Mouse (Mus musculus): Measurements from ENCODE around the gene Dzip1. TPM values are rescaled to one million over a fixed set of nuclear protein-coding genes. Genes with fewer than 3 reads are reported as not detected.

Dzip1 gene
- polyA plus RNA-seq, 1 experiment from 2014 or later, result 94.5 TPM

GRCm38 (mm10) chr14:118931181-118931580 is 5.9 kb upstream of the Dzip1 start:
- Histone ChIP-seq H3K27ac (replicated peaks; ENCODE audit: low read depth, low read length) (no peak overlapping the region), H3K9me3 (ENCODE audit: control insufficient read depth, low read length) (no peaks in the 10 kb centered on the region), H3K9ac (replicated peaks; ENCODE audit: low read length) (no peak overlapping the region), H3K36me3 (ENCODE audit: control insufficient read depth, insufficient read depth, low read length) (no peaks in the 10 kb centered on the region), H3K27me3 (ENCODE audit: control insufficient read depth, insufficient read depth, low read length) (no peaks in the 10 kb centered on the region), H3K4me1 (ENCODE audit: control insufficient read depth, insufficient read depth, low read length) (no peaks in the 10 kb centered on the region), H3K4me3 (replicated peaks; ENCODE audit: low read depth, low read length) (no peak overlapping the region), H3K4me2 (ENCODE audit: low read length) (no peak overlapping the region)
- 76% methylated on average over 2 of the region's 2 CpGs for WGBS
- no peak for DNase-seq
- no peak for ATAC-seq (ENCODE audit: low FRiP score, low TSS enrichment)

DNA sequence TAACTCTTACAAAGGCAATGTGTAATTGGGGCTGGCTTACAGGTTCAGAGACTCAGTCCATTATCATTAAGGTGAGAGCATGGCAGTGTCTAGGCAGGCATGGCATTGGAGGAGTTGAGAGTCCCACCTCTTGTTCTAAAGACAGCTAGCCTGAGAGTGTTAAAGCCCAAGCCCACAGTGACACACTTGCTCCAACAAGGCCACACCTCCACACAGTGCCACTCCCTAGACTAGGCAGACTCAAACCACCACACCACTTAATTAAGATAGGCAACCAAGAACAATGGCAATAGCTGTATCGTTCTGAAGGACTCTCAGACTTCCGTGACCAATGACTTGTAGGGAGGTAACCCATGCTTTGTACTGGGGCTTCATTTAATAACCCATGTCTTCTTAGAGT is 5.5 kb upstream of the Dzip1 start:
- Histone ChIP-seq H3K4me3 (replicated peaks; ENCODE audit: low read depth, low read length) (no peak overlapping the region), H3K4me1 (ENCODE audit: control insufficient read depth, insufficient read depth, low read length) (no peaks in the 10 kb centered on the region), H3K9me3 (ENCODE audit: control insufficient read depth, low read length) (no peaks in the 10 kb centered on the region), H3K27ac (replicated peaks; ENCODE audit: low read depth, low read length) (no peak overlapping the region), H3K36me3 (ENCODE audit: control insufficient read depth, insufficient read depth, low read length) (no peaks in the 10 kb centered on the region), H3K9ac (replicated peaks; ENCODE audit: low read length) (no peak overlapping the region), H3K27me3 (ENCODE audit: control insufficient read depth, insufficient read depth, low read length) (no peaks in the 10 kb centered on the region), H3K4me2 (ENCODE audit: low read length) (no peak overlapping the region)
- 71% methylated on average over 2 of the region's 2 CpGs for WGBS
- ATAC-seq (ENCODE audit: low FRiP score, low TSS enrichment), result no peak
- DNase-seq, result no peak

- Histone ChIP-seq H3K9ac (replicated peaks; ENCODE audit: low read length) (no peak overlapping the region), H3K36me3 (ENCODE audit: control insufficient read depth, insufficient read depth, low read length) (no peaks in the 10 kb centered on the region), H3K9me3 (ENCODE audit: control insufficient read depth, low read length) (no peaks in the 10 kb centered on the region), H3K4me1 (ENCODE audit: control insufficient read depth, insufficient read depth, low read length) (no peaks in the 10 kb centered on the region), H3K27ac (replicated peaks; ENCODE audit: low read depth, low read length) (no peak overlapping the region), H3K27me3 (ENCODE audit: control insufficient read depth, insufficient read depth, low read length) (no peaks in the 10 kb centered on the region), H3K4me2 (ENCODE audit: low read length) (no peak overlapping the region), H3K4me3 (replicated peaks; ENCODE audit: low read depth, low read length) (no peak overlapping the region)
- ATAC-seq (ENCODE audit: low FRiP score, low TSS enrichment) (no peak), DNase-seq (no peak)
- 86% methylated on average over 2 of the region's 2 CpGs for WGBS
Measured at GRCm38 (mm10) chr14:118929779-118930178, 4.5 kb upstream of the Dzip1 start.

- Histone ChIP-seq H3K4me1 (ENCODE audit: control insufficient read depth, insufficient read depth, low read length) (peaks cover 8% of the 10 kb centered on the region; the same call in 1 of the 2 replicates), H3K9ac (replicated peaks; ENCODE audit: low read length) (no peak overlapping the region), H3K9me3 (ENCODE audit: control insufficient read depth, low read length) (no peaks in the 10 kb centered on the region), H3K27me3 (ENCODE audit: control insufficient read depth, insufficient read depth, low read length) (no peaks in the 10 kb centered on the region), H3K27ac (replicated peaks; ENCODE audit: low read depth, low read length) (no peak overlapping the region), H3K4me3 (replicated peaks; ENCODE audit: low read depth, low read length) (no peak overlapping the region), H3K4me2 (ENCODE audit: low read length) (no peak overlapping the region), H3K36me3 (ENCODE audit: control insufficient read depth, insufficient read depth, low read length) (no peaks in the 10 kb centered on the region)
- no peak for DNase-seq
- no peak for ATAC-seq (ENCODE audit: low FRiP score, low TSS enrichment)
- WGBS, result 82% methylated on average over 3 of the region's 3 CpGs
Measured at GRCm38 (mm10) chr14:118928565-118928964, 3.3 kb upstream of the Dzip1 start.

DNA sequence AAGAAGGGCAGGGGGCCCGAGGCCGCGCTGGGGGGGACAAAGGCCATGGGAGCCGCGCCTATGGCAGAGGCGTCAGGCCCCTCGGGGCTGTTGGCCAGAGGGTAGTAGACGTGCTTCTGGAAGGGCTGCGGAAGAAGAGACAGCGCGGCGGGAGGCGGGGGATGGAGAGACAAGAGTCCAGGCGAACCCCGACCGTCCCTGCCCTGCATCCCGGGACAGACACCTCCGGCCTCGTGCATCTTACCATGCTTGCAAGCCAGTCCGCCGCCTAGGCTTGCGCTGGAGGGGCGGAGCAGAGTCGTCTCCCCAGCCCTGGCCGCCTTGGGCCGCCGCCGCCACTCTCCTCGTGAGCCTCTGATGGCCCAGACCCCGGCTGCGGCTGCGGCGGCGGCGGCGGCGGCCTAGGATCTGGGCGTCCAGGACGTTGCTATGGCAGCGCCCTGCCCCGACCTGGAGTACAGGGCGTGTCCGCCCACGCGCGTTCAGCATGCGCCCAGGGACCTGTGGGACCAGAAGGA is 2.5 kb downstream of the Dzip1 start:
- ATAC-seq (ENCODE audit: low FRiP score, low TSS enrichment), result peak; percentile 6; the same call in 1 of the 2 replicates
- H3K27me3 ChIP-seq (ENCODE audit: control insufficient read depth, insufficient read depth, low read length), result no peaks in the 10 kb centered on the region; the same call in 1 of the 2 replicates
- H3K4me3 ChIP-seq (replicated peaks; ENCODE audit: low read depth, low read length), result peak overlapping the region; percentile 74
- peak overlapping the region; percentile 94 for H3K4me2 ChIP-seq (ENCODE audit: low read length)
- H3K36me3 ChIP-seq (ENCODE audit: control insufficient read depth, insufficient read depth, low read length), result peaks cover 26% of the 10 kb centered on the region
- H3K4me1 ChIP-seq (ENCODE audit: control insufficient read depth, insufficient read depth, low read length), result peaks cover 38% of the 10 kb centered on the region
- DNase-seq, result peak; percentile 64
- 2% methylated on average over 46 of the region's 47 CpGs for WGBS
- peak overlapping the region; percentile 57 for H3K9ac ChIP-seq (replicated peaks; ENCODE audit: low read length)
- H3K9me3 ChIP-seq (ENCODE audit: control insufficient read depth, low read length), result no peaks in the 10 kb centered on the region
- H3K27ac ChIP-seq (replicated peaks; ENCODE audit: low read depth, low read length), result no peak overlapping the region

DNA sequence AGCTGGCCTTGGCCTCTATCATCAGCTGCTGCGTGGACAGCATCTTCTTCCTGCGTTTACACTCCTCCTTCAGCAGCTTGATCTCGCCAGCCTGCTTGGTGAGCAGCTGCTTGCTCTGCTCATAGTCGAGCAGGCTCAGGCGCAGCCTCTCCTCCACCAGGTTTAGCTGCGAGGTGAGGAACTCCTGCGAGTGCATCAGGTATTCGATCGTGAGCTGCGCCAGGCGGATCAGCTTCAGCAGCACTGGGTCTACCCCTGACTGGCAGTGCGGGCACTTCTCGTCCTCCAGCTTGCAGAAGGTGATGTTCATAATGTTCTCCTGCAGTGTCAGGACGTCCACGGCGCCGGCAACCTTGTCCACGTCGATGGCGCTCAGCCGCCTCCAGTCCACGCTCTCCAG is 3.0 kb downstream of the Dzip1 start:
- WGBS, result 24% methylated on average over 22 of the region's 22 CpGs
- H3K36me3 ChIP-seq (ENCODE audit: control insufficient read depth, insufficient read depth, low read length), result peaks cover 30% of the 10 kb centered on the region
- peak overlapping the region; percentile 74 for H3K4me3 ChIP-seq (replicated peaks; ENCODE audit: low read depth, low read length)
- peaks cover 38% of the 10 kb centered on the region for H3K4me1 ChIP-seq (ENCODE audit: control insufficient read depth, insufficient read depth, low read length)
- DNase-seq (peak; percentile 60), ATAC-seq (ENCODE audit: low FRiP score, low TSS enrichment) (no peak)
- H3K9me3 ChIP-seq (ENCODE audit: control insufficient read depth, low read length), result no peaks in the 10 kb centered on the region
- H3K4me2 ChIP-seq (ENCODE audit: low read length), result peak overlapping the region; percentile 94
- H3K27me3 ChIP-seq (ENCODE audit: control insufficient read depth, insufficient read depth, low read length), result no peaks in the 10 kb centered on the region; the same call in 1 of the 2 replicates
- no peak overlapping the region for H3K27ac ChIP-seq (replicated peaks; ENCODE audit: low read depth, low read length)
- peak overlapping the region; percentile 57 for H3K9ac ChIP-seq (replicated peaks; ENCODE audit: low read length)

DNA sequence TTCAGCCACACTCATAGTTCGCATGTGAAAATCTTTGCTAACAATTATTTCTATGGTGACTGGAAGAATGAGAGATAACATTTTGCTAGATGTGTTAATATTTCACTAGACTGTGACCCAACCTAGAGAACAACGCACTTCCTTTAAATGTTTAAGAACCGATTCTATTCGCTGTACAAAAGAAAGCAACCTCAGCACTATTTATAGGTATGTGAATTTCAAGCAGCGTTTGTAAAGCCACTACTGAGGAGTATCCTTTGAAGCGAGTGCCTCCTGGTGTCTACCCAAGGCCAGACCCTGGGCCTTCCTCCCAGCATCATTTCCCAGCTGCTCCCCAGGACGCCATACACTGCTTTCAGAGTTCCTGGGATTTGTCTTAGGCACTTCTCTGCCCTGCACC is 4.6 kb downstream of the Dzip1 start:
- Histone ChIP-seq H3K4me3 (replicated peaks; ENCODE audit: low read depth, low read length) (no peak overlapping the region), H3K36me3 (ENCODE audit: control insufficient read depth, insufficient read depth, low read length) (peaks cover 37% of the 10 kb centered on the region), H3K9ac (replicated peaks; ENCODE audit: low read length) (peak overlapping the region; percentile 29; the same call in 1 of the 2 replicates), H3K9me3 (ENCODE audit: control insufficient read depth, low read length) (no peaks in the 10 kb centered on the region), H3K27ac (replicated peaks; ENCODE audit: low read depth, low read length) (no peak overlapping the region), H3K27me3 (ENCODE audit: control insufficient read depth, insufficient read depth, low read length) (no peaks in the 10 kb centered on the region; the same call in 1 of the 2 replicates), H3K4me1 (ENCODE audit: control insufficient read depth, insufficient read depth, low read length) (peaks cover 38% of the 10 kb centered on the region), H3K4me2 (ENCODE audit: low read length) (peak overlapping the region; percentile 94)
- DNase-seq, result no peak
- no peak for ATAC-seq (ENCODE audit: low FRiP score, low TSS enrichment)
- 63% methylated on average over 7 of the region's 7 CpGs for WGBS

DNA sequence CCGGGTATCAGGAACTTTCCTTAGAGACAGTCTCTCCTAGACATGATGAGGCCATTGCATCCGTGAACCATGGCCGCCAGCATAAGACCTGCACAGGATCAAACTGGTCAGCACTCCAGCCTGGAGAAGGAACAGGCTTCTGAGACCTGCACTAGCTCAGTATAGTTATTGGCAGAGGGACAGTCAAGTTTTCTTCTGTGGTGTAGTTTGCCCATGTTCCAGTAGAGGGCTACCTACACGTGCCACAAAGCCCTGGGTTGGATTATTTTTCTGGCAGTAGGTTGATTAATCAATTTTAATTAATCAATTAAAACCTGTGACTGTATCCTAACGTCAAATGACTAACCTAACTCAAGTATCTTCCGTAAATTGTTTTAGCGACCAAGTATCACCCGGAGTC is 6.2 kb downstream of the Dzip1 start:
- ATAC-seq (ENCODE audit: low FRiP score, low TSS enrichment) (no peak), DNase-seq (peak; percentile 64)
- H3K4me2 ChIP-seq (ENCODE audit: low read length), result no peak overlapping the region
- H3K4me3 ChIP-seq (replicated peaks; ENCODE audit: low read depth, low read length), result no peak overlapping the region
- H3K27ac ChIP-seq (replicated peaks; ENCODE audit: low read depth, low read length), result no peak overlapping the region
- no peak overlapping the region for H3K9ac ChIP-seq (replicated peaks; ENCODE audit: low read length)
- WGBS, result 77% methylated on average over 8 of the region's 8 CpGs
- no peaks in the 10 kb centered on the region; the same call in 1 of the 2 replicates for H3K27me3 ChIP-seq (ENCODE audit: control insufficient read depth, insufficient read depth, low read length)
- peaks cover 34% of the 10 kb centered on the region for H3K4me1 ChIP-seq (ENCODE audit: control insufficient read depth, insufficient read depth, low read length)
- no peaks in the 10 kb centered on the region for H3K9me3 ChIP-seq (ENCODE audit: control insufficient read depth, low read length)
- H3K36me3 ChIP-seq (ENCODE audit: control insufficient read depth, insufficient read depth, low read length), result peaks cover 44% of the 10 kb centered on the region

DNA sequence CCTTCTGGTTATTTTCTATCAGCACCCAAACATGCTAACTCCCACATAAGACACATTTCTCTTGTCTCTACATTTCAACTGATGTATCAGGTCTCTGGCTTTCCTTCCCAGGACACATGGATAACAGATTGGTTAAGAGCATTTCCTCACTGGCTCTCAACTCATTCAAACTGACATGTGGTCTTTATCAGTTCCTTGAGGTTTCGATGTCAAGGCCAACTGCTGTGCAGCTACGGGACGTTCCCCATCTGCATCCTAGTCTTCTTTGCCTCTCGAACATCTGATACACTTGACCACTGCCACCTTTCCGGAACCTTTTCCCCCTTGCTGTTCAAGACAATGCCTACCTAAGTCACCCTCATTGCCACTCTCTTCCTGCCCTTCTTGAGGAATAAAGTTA is 11.6 kb downstream of the Dzip1 start:
- no peaks in the 10 kb centered on the region for H3K9me3 ChIP-seq (ENCODE audit: control insufficient read depth, low read length)
- no peak for DNase-seq
- H3K27me3 ChIP-seq (ENCODE audit: control insufficient read depth, insufficient read depth, low read length), result no peaks in the 10 kb centered on the region
- H3K4me1 ChIP-seq (ENCODE audit: control insufficient read depth, insufficient read depth, low read length), result no peaks in the 10 kb centered on the region
- no peak overlapping the region for H3K27ac ChIP-seq (replicated peaks; ENCODE audit: low read depth, low read length)
- no peak for ATAC-seq (ENCODE audit: low FRiP score, low TSS enrichment)
- no peak overlapping the region for H3K9ac ChIP-seq (replicated peaks; ENCODE audit: low read length)
- 91% methylated on average over 5 of the region's 5 CpGs for WGBS
- H3K4me3 ChIP-seq (replicated peaks; ENCODE audit: low read depth, low read length), result no peak overlapping the region
- H3K4me2 ChIP-seq (ENCODE audit: low read length), result no peak overlapping the region
- H3K36me3 ChIP-seq (ENCODE audit: control insufficient read depth, insufficient read depth, low read length), result peaks cover 78% of the 10 kb centered on the region

Data from midbrain, embryonic 14.5 days (tissue).